Mouse (Mus musculus): Measurements from ENCODE around the gene Gm12394.
"Not testable (repeated sequence)": the region's sequence is repeated elsewhere in the genome, so short reads cannot be mapped to it uniquely, and the experiment has no call there.

Gm12394 gene

GRCm38 (mm10) chr4:42856671-42857070, at the start of gene Gm12394:
Gm12394 (minus strand) TSS chr4:42856771.
- not testable (repeated sequence) for DNase-seq (ENCODE audit: low spot score in 2 of 2)

DNA sequence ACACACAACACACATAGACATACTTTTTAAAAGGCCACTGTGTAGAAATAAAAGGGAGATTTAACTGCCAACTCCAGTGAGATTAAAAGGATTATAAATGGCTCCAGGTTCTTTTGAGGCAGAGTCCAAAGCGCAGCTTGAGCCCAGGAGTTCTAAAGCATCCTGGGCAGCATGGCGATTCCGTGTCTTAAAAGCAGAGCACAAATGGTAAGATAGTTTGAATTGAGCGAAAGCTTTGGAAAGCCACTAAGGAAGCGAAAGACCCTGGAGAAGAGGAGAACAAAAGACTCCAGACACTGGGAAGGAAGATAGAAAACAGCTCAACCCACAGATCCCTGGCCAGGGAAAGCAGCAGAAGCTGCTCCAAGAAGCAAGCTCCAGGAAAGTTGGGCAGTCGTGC, 48.4 kb upstream of the Gm12394 start:
- no peak for DNase-seq (ENCODE audit: low spot score in 2 of 2)

DNA sequence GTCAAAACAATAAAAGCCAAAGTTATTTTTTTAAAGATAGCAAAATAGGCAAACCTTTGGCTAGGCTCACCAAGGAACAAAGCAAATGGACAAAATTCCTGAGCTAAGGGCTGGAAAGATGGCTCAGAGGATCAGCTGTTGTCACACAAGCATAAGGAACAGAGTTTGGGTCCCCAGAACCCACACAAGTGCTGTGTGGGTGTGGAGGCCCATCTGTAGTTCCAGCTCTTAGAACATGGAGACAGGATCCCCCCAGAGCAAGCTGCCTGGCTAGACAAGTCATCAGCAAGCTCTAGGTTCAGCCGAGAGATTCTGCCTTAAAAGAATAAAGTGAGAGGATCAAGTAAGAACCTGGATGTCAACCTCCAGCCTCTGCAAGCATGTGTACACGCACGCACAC, 48.0 kb upstream of the Gm12394 start:
- no peak for DNase-seq (ENCODE audit: low spot score in 2 of 2)

DNA sequence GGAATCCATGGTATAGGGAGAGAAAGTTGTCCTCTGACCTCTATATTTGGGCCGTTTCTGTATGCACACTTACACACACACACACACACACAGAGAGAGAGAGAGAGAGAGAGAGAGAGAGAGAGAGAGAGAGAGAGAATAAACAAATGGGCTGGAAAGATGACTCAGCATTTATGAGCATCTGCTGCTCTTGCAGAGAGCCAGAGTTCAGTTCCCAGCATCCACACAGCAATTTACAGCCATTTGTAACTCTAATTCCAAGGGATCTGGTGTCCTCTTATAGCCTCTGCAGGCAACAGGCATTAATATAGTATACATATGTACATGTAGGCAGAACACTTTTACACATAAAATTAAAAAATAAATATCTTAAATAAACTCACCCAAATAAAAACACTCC, 47.4 kb upstream of the Gm12394 start:
- no peak for DNase-seq (ENCODE audit: low spot score in 2 of 2)

- DNase-seq (ENCODE audit: low spot score in 2 of 2): no peak
These were observed 46.2 kb upstream of the Gm12394 start for GRCm38 (mm10) chr4:42902730-42903129.

GRCm38 (mm10) chr4:42902174-42902573, 45.6 kb upstream of the Gm12394 start:
- no peak for DNase-seq (ENCODE audit: low spot score in 2 of 2)

GRCm38 (mm10) chr4:42900878-42901277, 44.3 kb upstream of the Gm12394 start:
- peak in 1 of 2 experiments; percentile 34 for DNase-seq (ENCODE audit: low spot score in 2 of 2)

DNA sequence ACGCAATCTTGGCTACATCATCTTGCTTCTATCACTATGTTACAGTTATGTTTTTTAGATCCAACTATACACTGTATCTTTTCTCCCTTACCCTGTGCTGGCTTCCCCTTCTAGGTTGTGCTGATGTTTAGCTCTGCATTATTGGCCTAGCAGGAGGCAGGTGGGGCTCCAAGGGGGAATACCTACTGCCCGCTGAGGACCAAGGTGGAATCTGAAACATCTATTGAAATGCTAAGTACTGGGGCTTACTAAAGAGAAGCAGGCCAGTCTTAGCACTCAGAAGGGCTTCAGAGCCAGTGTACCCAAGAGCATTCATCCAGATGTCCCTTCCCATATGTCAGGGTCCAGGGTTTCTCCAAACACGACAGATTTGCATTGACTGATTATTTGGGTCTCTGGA, 42.3 kb upstream of the Gm12394 start:
- no peak for DNase-seq (ENCODE audit: low spot score in 2 of 2)

DNA sequence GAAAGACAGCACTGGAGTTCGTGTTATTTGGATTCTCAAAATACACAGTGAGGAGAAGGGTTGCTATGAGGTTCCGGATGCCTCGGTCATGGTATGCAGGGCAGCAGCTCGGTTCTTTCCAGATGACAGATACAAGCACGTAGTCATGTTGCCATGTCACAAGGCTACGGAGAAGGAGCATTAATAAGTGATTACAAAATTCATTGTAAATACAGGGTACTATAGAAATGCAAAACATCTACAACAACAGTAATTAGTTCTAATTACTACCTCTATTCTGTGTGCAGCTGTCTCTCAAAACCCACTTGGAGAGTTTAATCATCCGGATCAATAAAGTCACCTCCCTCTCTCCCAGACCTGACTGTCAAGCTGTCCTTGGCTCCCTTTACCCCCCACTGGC, 38.5 kb upstream of the Gm12394 start:
- DNase-seq (ENCODE audit: low spot score in 2 of 2): no peak

- no peak for DNase-seq (ENCODE audit: low spot score in 2 of 2)
These were observed 34.6 kb upstream of the Gm12394 start for GRCm38 (mm10) chr4:42891176-42891575.

DNA sequence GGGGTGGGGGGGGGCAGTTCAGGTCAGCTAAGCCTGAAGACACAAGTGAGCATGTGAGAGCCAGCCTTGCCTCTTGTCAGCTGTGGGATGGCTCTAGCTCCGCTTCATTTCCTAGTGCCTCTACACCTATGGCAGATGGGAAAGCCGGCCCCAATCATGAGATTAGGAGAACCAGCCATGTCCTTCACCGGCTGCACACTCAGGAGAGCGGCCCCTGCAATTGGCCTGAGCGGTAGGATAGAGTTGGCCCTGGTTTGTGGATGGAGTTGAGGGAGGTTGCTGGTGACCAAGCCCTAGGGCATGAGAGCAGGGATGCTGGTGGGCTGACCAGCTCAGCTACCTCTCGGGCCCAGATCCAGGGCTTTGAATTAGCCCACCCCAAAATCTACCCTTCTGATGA, 32.2 kb upstream of the Gm12394 start:
- no peak for DNase-seq (ENCODE audit: low spot score in 2 of 2)

GRCm38 (mm10) chr4:42886926-42887325, 30.4 kb upstream of the Gm12394 start:
- no peak for DNase-seq (ENCODE audit: low spot score in 2 of 2)

DNA sequence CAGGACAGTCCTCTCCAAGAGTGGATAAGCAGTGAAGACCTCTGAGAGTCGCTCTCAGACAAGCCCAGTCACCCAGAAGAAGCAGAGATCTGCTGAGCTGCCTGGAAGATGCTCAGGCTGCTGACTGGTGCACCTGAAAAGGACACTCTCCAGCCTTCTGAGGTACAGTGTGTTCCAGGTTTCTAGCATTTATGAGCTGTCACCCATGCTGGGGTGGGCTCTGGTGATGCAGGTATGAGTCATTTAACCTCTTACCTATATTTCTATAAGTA, 24.0 kb upstream of the Gm12394 start:
- no peak for DNase-seq (ENCODE audit: low spot score in 2 of 2)

DNA sequence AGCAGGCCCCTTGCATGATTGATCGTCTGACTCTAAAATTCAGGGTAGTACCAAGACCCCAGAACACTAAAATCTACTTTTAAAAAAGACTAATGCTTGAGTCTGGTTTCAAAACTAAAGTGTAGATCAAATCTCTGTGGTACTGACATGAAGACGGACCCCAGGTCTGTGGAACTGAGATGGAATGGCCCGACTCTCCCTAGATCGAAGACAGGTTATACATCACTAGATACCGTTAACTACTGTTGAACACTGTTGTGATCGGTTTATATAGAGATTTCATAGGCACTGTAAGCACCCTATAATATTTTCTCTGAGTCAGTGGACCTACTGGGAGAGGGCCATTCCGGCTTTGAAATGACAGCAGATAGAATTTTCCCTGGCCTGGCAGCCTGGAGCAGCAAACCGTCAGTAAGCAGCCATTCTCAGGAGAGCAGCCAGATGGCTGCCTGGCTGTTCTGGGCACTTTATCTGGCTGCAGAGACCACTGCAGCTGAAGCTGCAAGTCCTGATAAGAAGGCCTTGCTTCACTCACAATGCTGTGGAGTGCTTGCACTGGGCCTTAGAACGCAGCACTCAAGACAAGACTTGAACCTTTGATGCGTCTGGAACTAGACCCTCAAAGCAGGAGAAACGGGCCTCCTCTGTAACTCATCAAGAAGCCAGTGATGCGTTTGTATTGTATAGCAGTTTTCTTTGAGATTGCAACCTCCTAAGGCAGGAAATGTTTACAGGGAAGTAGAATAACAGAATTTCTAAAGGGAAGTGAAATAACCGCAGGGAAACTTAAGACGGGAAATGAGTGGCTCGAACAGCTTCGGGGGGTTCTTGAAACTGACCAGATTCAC, 23.5 kb upstream of the Gm12394 start:
- DNase-seq (ENCODE audit: low spot score in 2 of 2): no peak

- no peak for DNase-seq (ENCODE audit: low spot score in 2 of 2)
These were observed 21.1 kb upstream of the Gm12394 start for GRCm38 (mm10) chr4:42877657-42878056.

DNA sequence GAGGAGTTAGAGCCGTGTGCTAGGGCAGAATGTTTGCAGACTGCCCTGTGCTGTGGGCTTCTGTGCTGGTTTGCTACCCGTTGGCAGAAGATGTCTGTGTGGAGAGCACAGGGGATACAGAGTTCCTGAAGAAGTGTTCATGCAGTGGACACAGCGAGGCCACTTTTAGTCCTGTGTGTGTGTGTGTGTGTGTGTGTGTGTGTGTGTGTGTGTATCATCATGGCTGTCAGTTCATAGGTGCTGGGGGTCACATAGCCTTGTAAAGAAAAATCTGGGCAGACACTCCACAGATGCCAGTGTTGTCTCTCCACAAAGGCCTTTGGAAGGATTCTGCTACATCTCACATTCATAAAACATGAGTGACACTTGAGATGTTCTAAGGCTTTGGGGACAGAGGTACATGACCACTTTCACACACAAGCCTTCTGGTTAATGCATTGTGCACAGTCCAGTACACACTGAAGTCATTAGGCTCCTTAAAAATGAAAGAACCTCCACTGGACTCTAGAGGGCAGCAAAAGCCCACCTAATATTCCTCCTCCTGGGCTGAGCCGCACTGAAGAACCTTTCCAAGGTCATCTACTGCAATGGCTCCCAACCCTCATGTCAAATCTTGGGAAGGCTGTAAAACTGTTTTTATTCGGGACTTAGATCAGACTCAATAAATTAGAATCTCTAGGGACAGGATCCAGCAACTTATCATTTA, 20.2 kb upstream of the Gm12394 start:
- DNase-seq (ENCODE audit: low spot score in 2 of 2): peak in 1 of 2 experiments; percentile 34

DNA sequence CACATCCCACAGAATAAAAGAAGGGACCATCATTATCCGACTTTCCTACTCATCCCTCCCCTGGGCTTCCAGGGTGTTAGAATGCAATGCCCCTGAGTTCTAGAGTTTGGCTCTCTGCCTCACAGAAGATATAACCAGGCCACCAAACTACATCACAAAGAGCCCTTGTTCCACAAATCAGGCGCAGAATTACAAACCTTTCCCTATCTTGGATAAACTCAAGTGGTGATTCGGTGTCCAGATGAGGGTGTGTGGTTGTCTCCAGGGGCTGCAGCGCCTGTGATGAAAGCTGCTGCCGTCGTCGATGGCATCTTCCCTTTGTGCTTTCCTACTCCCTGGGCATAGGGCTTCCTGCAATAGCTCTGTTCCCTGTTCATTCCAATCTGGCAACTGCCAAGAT, 17.6 kb upstream of the Gm12394 start, which contains the start of gene Fam205c:
TSS of gene Fam205c (minus strand) at position 101 of the 400 bp plus-strand sequence.
- no peak for DNase-seq (ENCODE audit: low spot score in 2 of 2)

- no peak for DNase-seq (ENCODE audit: low spot score in 2 of 2)
These were observed 16.3 kb upstream of the Gm12394 start for GRCm38 (mm10) chr4:42872746-42873435.

GRCm38 (mm10) chr4:42872151-42872550, 15.6 kb upstream of the Gm12394 start:
- DNase-seq (ENCODE audit: low spot score in 2 of 2): no peak

DNA sequence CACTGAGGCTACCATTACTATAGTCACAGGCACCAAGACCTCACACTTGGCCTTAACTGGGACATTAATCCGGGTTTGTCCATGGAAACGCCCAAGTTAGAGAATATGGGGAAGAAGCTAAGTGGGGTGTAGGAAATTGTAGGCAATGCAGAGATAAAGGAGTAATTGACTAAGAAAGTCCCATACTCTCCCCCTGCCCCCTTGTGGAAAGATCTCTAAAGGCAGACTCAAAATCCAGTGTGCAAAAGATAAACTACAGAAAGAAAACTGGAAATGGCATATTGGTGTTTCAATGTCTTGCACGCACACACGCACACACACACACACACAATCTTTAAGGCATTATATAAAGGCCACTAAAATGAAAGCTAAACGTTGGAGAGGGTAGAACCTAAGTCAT, 14.2 kb upstream of the Gm12394 start:
- DNase-seq (ENCODE audit: low spot score in 2 of 2): no peak

GRCm38 (mm10) chr4:42868193-42868592, 11.6 kb upstream of the Gm12394 start:
- DNase-seq (ENCODE audit: low spot score in 2 of 2): no peak

DNA sequence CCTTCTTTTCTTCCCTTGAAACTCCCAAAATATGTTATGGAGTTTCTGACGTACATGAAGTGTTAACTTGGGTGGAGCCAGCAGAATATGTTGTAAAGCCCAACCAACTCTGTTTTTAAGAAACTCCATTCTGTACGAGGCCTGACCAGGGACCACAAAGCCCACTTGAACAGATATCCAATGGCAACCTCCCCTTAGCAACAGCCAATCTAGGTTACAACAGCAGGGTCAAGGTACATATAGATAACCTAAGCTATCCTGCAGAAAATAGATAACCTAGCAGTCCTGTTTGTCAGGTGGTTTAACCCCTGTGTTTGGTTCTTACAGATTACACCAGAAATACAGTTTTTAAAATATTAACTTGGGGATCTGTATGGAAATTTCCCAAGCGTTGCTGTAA, 10.8 kb upstream of the Gm12394 start:
- DNase-seq (ENCODE audit: low spot score in 2 of 2): no peak

DNA sequence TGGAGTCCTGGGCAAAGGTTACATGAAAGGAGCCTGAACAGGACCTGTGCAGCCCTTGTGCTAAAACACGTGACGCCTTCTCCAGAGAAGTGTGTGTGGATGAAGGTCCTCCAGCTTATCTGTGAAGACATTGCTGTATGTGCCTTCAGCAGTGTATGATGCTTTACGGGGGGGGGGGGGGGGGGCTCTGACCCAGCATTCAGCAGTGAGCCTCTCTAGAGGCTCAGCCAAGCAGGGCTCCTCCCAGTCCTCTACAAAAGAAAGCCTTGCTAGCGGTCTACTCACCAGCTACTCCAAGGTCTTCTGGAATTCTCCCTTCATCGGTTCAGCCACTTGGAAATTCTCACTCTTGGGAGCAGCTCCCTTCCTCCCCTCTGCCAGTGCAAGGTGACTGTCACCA, 6.9 kb upstream of the Gm12394 start:
- not testable (repeated sequence) for DNase-seq (ENCODE audit: low spot score in 2 of 2)
